Mouse (Mus musculus) right cerebral cortex, postnatal 10 days (tissue): ENCODE data around the gene Rusc1.

Experiments used
- DNase-seq, 2 experiments: peaks; one replicate each; pipeline ENCODE4 v3.0.0; 2021; ENCODE audit warnings: low spot score in 2 of 2

Gene Rusc1

DNA sequence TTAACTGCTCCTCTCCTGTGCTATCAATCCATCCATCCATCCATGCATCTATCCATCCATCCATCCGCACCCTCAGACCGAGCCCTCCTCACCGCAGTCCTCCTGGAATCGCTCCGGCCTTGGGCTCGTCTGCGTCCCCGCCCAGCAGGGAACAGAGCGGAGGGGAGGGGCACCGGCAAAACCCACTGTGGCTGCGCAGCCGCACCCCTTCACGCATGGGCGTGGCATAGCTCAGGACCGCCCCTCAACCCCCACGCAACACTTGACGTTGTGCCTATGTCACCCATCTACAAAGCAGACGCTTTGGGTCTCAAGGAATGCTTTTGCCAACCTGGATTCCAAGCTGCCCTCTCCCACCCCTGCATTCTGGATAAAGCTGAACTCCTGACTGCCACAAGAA lies at the start of gene Rusc1:
Gene Rusc1, minus strand, starts transcription at position 137 of the 400 bp plus-strand sequence.
- DNase-seq: peak; percentile 96 to 97

GRCm38 (mm10) chr3:89136365-89136764 lies 43.3 kb upstream of the Rusc1 start:
- DNase-seq: no peak

- no peak for DNase-seq
These were observed 42.8 kb upstream of the Rusc1 start, which contains the start of gene Pklr for GRCm38 (mm10) chr3:89135958-89136357. Gene Pklr (plus strand): TSS chr3:89136142.

DNA sequence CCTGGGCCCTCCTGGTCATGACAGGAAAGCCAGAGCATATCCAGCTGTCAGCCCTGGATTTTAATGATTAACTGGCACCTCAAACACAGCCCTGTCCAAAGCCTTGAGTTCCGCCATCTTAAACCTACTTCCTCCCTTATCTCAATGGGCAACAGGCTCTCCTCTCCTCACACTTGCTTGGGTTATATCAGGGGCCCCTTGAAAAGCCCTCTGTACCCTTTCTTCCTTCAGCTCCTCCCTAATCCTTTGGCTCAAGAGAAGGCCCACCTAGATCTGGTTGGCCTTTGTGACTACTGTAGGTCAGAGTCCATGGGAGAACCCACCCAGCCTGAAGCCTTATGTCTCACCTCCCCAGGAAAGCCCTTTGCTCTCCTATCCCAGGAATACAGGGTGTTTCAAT lies 40.6 kb upstream of the Rusc1 start:
- no peak for DNase-seq

GRCm38 (mm10) chr3:89133063-89133450 lies 39.9 kb upstream of the Rusc1 start:
- DNase-seq: no peak

- peak; percentile 54 to 56 for DNase-seq
These were observed 39.4 kb upstream of the Rusc1 start for GRCm38 (mm10) chr3:89132285-89133062.

- peak; percentile 71 to 86 for DNase-seq
These were observed 38.7 kb upstream of the Rusc1 start for GRCm38 (mm10) chr3:89131816-89132215.

DNA sequence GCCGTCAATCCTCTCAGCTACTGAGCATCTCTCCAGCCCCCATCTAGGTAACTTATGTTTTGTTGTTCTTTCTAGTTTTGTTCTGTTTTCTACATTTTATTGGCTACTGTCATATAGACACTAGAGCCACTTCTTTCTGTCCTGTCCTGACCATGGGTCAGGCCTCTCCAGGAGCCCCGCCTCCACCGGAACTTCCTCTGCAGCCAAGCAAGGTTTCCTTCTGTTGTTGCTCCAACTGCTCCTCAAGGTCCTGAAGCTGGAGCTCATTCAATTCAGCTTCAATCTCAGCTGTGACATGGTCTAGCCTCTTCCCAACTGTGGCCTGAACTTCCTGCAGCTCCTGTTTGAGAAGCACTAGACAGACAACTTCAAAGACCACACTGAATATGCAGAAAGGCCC lies 36.8 kb upstream of the Rusc1 start:
- no peak for DNase-seq

- DNase-seq: no peak
These were observed 32.9 kb upstream of the Rusc1 start for GRCm38 (mm10) chr3:89125981-89126380.

DNA sequence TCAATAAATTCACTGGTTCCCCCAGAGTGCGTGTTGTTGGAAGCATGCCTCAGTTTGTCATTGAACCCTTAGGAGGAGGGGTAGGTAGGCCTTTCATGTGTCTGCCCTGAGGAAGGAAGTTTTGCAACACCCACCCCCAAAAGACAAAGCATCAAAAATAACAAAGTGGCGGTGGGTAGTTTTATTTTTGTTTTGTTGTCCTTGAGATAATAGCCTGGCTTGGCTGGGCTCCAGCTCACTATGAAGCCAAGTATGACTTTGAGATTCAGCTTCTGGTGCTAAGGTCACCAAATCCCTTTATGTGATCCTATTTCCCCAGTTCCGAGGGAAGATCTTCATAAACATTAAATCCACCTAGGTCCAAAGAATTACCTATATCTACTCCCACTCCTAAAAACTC lies 31.1 kb upstream of the Rusc1 start:
- DNase-seq: no peak

DNA sequence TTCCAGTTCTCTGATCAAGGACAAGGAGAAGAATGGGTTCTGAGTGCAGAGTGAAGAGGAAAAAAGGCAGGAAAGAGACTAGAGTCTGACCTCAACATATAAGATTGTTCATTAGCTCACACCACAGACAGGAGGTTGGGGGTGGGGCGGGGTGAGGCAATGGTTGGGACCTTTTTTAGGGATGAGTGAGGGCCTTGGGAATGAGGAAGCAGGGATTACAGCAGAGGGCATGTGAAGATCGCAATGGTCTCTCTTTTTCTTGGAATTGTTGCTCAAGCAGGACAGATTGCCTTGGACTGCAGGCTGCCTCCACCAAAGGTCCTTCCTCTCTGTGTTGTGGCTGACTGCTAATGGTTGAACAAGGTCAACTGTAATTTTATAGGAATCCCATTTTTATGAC lies 30.2 kb upstream of the Rusc1 start:
- no peak for DNase-seq

GRCm38 (mm10) chr3:89115522-89115921 lies 22.4 kb upstream of the Rusc1 start:
- no peak for DNase-seq

GRCm38 (mm10) chr3:89113058-89113457 lies 19.9 kb upstream of the Rusc1 start:
- no peak for DNase-seq

GRCm38 (mm10) chr3:89108146-89108545 lies 15.0 kb upstream of the Rusc1 start:
- no peak for DNase-seq

DNA sequence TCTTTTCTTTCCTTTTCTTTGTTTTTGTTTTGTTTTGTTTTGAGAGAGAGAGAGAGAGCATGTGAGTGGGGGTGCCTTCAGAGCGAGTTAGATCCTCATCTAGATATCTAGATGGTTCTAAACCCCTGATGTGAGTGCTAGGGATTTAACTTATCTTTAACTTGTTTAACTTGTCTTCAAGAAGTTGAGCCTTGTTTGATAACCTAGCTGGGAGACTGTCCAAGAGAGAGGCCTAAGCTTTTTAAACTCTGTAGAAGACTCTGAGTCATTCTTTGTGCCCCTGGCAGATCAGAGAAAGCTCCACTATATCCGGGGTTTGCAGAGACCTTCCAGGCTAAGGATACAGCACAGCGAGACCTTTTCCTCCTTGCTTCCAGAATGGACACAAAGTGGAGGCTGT lies 14.4 kb upstream of the Rusc1 start:
- no peak for DNase-seq

DNA sequence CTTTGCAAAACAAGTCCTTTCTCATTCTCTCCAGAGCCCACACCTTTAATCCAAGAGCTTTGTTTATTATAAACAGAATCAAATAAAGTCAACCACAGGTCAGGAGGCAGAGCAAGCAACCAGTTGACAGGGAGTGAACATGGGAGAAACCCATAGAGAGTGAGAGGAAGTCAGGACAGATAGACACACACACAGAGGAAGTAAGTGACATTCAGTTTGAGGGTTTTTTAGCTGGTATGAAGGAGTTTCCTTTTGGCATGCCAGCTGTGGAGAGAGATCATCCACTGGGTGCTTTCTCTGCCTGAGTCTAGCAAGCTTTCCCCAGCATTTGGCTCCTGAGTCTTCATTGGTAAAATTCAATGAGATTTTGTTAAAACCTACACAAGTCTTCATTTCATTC lies 13.8 kb upstream of the Rusc1 start:
- DNase-seq: no peak

- DNase-seq: no peak
These were observed 10.1 kb upstream of the Rusc1 start for GRCm38 (mm10) chr3:89103291-89103595.

DNA sequence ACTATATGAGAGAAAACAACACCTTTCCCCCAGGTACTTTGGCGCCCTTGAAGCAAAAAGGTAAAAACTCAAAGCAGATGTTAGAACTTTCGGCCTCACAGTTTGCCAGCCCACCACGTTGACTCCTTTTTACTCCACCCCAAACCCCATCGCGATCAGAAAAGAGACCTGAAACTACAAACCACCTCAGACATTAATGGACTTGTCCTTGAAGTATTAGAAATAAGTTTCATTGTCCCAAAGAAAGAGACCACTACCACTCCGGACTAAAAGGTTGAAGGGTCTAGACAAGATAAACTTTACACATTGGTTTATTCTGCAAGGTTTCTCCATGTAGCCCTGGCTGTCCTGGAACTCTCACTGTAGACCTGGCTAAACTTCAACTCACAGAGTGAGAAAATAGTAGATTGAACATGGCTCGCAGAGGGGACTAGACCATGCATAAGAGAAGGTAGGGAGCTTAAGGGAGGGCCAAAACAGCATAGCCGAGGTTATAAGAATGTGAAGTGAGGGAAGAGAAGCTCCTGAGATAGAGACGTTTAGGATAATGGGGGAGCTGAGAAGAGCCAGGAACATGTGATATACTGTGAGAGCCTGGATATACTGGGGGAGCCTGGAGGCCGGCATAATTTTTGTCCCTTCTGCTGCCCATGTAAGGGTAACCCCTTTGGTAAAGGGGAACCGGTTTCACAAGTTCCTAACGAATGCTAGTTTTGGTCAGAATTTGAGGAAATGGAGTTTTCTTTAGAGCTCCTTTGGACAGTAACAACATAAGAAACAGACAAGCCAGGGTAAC lies 9.6 kb upstream of the Rusc1 start:
- DNase-seq: no peak

DNA sequence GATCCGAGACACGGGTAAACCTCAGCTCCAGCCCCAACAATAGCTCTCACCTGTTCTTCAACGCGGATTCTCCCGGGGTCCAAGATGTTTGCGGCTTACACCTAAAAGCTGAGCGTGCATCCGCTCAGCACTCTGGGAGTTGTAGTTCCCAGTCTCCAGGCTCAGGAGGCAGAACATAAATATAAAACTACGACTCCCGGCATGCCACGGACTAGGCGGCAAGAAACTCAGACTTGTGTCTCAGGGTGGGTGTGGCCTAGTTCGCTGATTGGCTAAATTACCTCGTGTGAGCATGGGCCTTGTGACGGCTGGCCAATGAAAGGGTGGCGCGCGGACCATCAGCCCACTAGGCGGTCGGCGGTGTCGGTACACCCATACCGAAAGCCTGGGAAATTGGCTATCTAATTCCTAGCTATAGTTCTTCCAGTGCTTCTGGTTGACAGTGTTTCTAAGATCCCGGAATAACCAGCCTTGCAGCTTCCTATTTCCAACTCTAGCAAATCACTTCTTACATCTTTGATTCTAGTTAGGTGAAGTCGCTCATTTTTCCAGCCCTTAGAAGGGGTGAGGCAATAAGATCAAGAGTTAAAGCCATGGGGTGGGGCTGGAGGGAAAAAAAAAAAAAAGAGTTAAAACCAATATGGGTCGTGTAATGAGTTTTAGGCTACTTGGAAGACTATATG lies 8.8 kb upstream of the Rusc1 start, which contains the start of gene Fdps:
Gene Fdps, minus strand, starts transcription at position 148 of the 683 bp plus-strand sequence.
- peak; percentile 98 to 100 for DNase-seq

GRCm38 (mm10) chr3:89101459-89101811 lies 8.3 kb upstream of the Rusc1 start:
- DNase-seq: peak in 1 of 2 experiments; percentile 60

- DNase-seq: peak; percentile 63 to 64
These were observed 7.7 kb upstream of the Rusc1 start, which contains the start of gene Gm43738 for GRCm38 (mm10) chr3:89100811-89101210. Gene Gm43738 (minus strand): TSS chr3:89101099.

GRCm38 (mm10) chr3:89094021-89094420 lies 910 bp upstream of the Rusc1 start:
- no peak for DNase-seq
